Mouse (Mus musculus): ENCODE results near the gene Tsen54. TPM values are rescaled to one million over a fixed set of nuclear protein-coding genes. Genes with fewer than 3 reads are reported as not detected.

Gene Tsen54
- total and polyA plus RNA-seq, 3 experiments, result 7.2 to 16.3 (median 9.3) TPM

GRCm38 (mm10) chr11:115869393-115869792, 54.9 kb downstream of the Tsen54 start:
- intact Hi-C loops (cut with DNase I), result no loop called here

GRCm38 (mm10) chr11:115872437-115872836, 57.9 kb downstream of the Tsen54 start:
- no peak overlapping the region for H3K9ac ChIP-seq (ENCODE audit: low read depth, low read length)
- intact Hi-C loops (cut with DNase I), result no loop called here

More at GRCm38 (mm10) chr11:115869393-115869792, 54.9 kb downstream of the Tsen54 start:
- H3K79me2 ChIP-seq (replicated peaks; ENCODE audit: control insufficient read depth, insufficient read depth, low read length), result no peaks in the 10 kb centered on the region
- no peaks in the 10 kb centered on the region for H3K4me1 ChIP-seq (ENCODE audit: control insufficient read depth, insufficient read depth, low read length)
- no peaks in the 10 kb centered on the region for H3K36me3 ChIP-seq (ENCODE audit: control insufficient read depth, insufficient read depth, low read length)
- TF ChIP-seq CTCF (IDR thresholded peaks at IDR 0.05) (no peak), POLR2A (IDR thresholded peaks at IDR 0.05; ENCODE audit: insufficient read depth, low read depth, low read length) (no peak), EP300 (IDR thresholded peaks at IDR 0.05; ENCODE audit: insufficient read depth, low read depth, low read length) (no peak)
- DNase-seq, result no peak
- no peaks in the 10 kb centered on the region for H3K27me3 ChIP-seq (ENCODE audit: control insufficient read depth, insufficient read depth, low read length)
- H3K27ac ChIP-seq, result no peak overlapping the region
- no peak overlapping the region for H3K4me3 ChIP-seq
- 61% methylated on average over 8 of the region's 8 CpGs for WGBS
- no peak overlapping the region for H3K9ac ChIP-seq (ENCODE audit: low read depth, low read length)

More at GRCm38 (mm10) chr11:115872437-115872836, 57.9 kb downstream of the Tsen54 start:
- Histone ChIP-seq H3K79me2 (replicated peaks; ENCODE audit: control insufficient read depth, insufficient read depth, low read length) (no peaks in the 10 kb centered on the region), H3K27ac (no peak overlapping the region), H3K4me3 (no peak overlapping the region), H3K36me3 (ENCODE audit: control insufficient read depth, insufficient read depth, low read length) (no peaks in the 10 kb centered on the region), H3K4me1 (ENCODE audit: control insufficient read depth, insufficient read depth, low read length) (no peaks in the 10 kb centered on the region), H3K27me3 (ENCODE audit: control insufficient read depth, insufficient read depth, low read length) (no peaks in the 10 kb centered on the region)
- TF ChIP-seq POLR2A (IDR thresholded peaks at IDR 0.05; ENCODE audit: insufficient read depth, low read depth, low read length), result no peak
- TF ChIP-seq CTCF (IDR thresholded peaks at IDR 0.05), result no peak
- no peak for TF ChIP-seq EP300 (IDR thresholded peaks at IDR 0.05; ENCODE audit: insufficient read depth, low read depth, low read length)
- no peak for DNase-seq
- WGBS, result 74% methylated on average over 4 of the region's 4 CpGs

Small RNAs within 50 kb of the gene (microRNA-seq; reads per million reads assigned to microRNA genes)
- gene Mir5621, result 1.5 to 1.7 reads per million in 2 experiments

Other genes with a start within 250 kb of the Tsen54 start
- gene Mrps7, start 210.8 kb upstream of the Tsen54 start, total RNA-seq (2021), result 10 to 100 TPM; 74.6 to 80.1 TPM
- gene Mrps7, start 210.8 kb upstream of the Tsen54 start, polyA plus RNA-seq (2012; rRNA removed), result 33.9 and 40.2 TPM in 2 replicates
- gene Gga3, start 210.7 kb upstream of the Tsen54 start, total RNA-seq (2021), result 10 to 100 TPM; 16.5 to 20.3 TPM
- 15.4 and 17.1 TPM in 2 replicates for gene Gga3, start 210.7 kb upstream of the Tsen54 start, polyA plus RNA-seq (2012; rRNA removed)
- gene Mif4gd, start 201.8 kb upstream of the Tsen54 start, total RNA-seq (2021), result 10 to 100 TPM; 51.3 to 54.7 TPM
- gene Mif4gd, start 201.8 kb upstream of the Tsen54 start, polyA plus RNA-seq (2012; rRNA removed), result 94.0 and 123 TPM in 2 replicates
- 10 to 100 TPM; 32.9 to 40.7 TPM for gene Slc25a19, start 186.4 kb upstream of the Tsen54 start, total RNA-seq (2021)
- 97.1 and 106 TPM in 2 replicates for gene Slc25a19, start 186.4 kb upstream of the Tsen54 start, polyA plus RNA-seq (2012; rRNA removed)
- gene Grb2, start 106.1 kb upstream of the Tsen54 start, total RNA-seq (2021), result 100 to 1,000 TPM; 107 to 109 TPM
- 52.0 and 73.2 TPM in 2 replicates for gene Grb2, start 106.1 kb upstream of the Tsen54 start, polyA plus RNA-seq (2012; rRNA removed)
- gene Tmem94, start 49.3 kb upstream of the Tsen54 start, total RNA-seq (2021), result 100 to 1,000 TPM in 1 of 2 experiments, 10 to 100 TPM in 1; 99.5 to 103 TPM
- 125 and 135 TPM in 2 replicates for gene Tmem94, start 49.3 kb upstream of the Tsen54 start, polyA plus RNA-seq (2012; rRNA removed)
- gene Caskin2, start 1.1 kb upstream of the Tsen54 start, total RNA-seq (2021), result 10 to 100 TPM; 40.5 to 43.8 TPM
- 38.5 TPM in 2 replicates for gene Caskin2, start 1.1 kb upstream of the Tsen54 start, polyA plus RNA-seq (2012; rRNA removed)
- gene Llgl2, start 9.3 kb downstream of the Tsen54 start, total RNA-seq (2021), result 10 to 100 TPM; 18.4 to 20.3 TPM
- gene Llgl2, start 9.3 kb downstream of the Tsen54 start, polyA plus RNA-seq (2012; rRNA removed), result 19.4 and 20.2 TPM in 2 replicates
- gene Myo15b, start 43.7 kb downstream of the Tsen54 start, total RNA-seq (2021), result under 1 TPM in 1 of 2 experiments, not detected in 1; 0.05 TPM
- gene Myo15b, start 43.7 kb downstream of the Tsen54 start, polyA plus RNA-seq (2012; rRNA removed), result 0.20 and 0.29 TPM in 2 replicates
- 10 to 100 TPM; 10.2 to 17.8 TPM for gene Smim5, start 85.2 kb downstream of the Tsen54 start, total RNA-seq (2021)
- gene Smim5, start 85.2 kb downstream of the Tsen54 start, polyA plus RNA-seq (2012; rRNA removed), result 21.8 and 32.8 TPM in 2 replicates
- not detected for gene Smim6, start 97.3 kb downstream of the Tsen54 start, total RNA-seq (2021)
- gene Smim6, start 97.3 kb downstream of the Tsen54 start, polyA plus RNA-seq (2012; rRNA removed), result 0.29 and 0.35 TPM in 2 replicates
- 10 to 100 TPM; 16.4 to 18.1 TPM for gene Sap30bp, start 118.6 kb downstream of the Tsen54 start, total RNA-seq (2021)
- 9.1 and 10.8 TPM in 2 replicates for gene Sap30bp, start 118.6 kb downstream of the Tsen54 start, polyA plus RNA-seq (2012; rRNA removed)
- gene Recql5, start 118.8 kb downstream of the Tsen54 start, total RNA-seq (2021), result 1 to 10 TPM; 6.8 to 7.4 TPM
- gene Recql5, start 118.8 kb downstream of the Tsen54 start, polyA plus RNA-seq (2012; rRNA removed), result 10.2 and 12.2 TPM in 2 replicates
- gene Itgb4, start 160.0 kb downstream of the Tsen54 start, total RNA-seq (2021), result 1 to 10 TPM; 2.6 to 2.9 TPM
- 1.9 and 3.1 TPM in 2 replicates for gene Itgb4, start 160.0 kb downstream of the Tsen54 start, polyA plus RNA-seq (2012; rRNA removed)
- gene Galk1, start 198.0 kb downstream of the Tsen54 start, total RNA-seq (2021), result 10 to 100 TPM; 14.5 to 14.7 TPM
- 14.6 and 16.4 TPM in 2 replicates for gene Galk1, start 198.0 kb downstream of the Tsen54 start, polyA plus RNA-seq (2012; rRNA removed)
- 100 to 1,000 TPM; 105 to 128 TPM for gene H3f3b, start 213.2 kb downstream of the Tsen54 start, total RNA-seq (2021)
- 67.5 and 82.1 TPM in 2 replicates for gene H3f3b, start 213.2 kb downstream of the Tsen54 start, polyA plus RNA-seq (2012; rRNA removed)
- gene Unk, start 215.6 kb downstream of the Tsen54 start, total RNA-seq (2021), result 1 to 10 TPM; 7.1 to 7.9 TPM
- 16.5 and 20.4 TPM in 2 replicates for gene Unk, start 215.6 kb downstream of the Tsen54 start, polyA plus RNA-seq (2012; rRNA removed)

Data from heart, adult 2 months (tissue).